Mouse (Mus musculus) embryonic facial prominence, embryonic 14.5 days (tissue): Measurements from ENCODE around the gene Cops4. TPM values are rescaled to one million over a fixed set of nuclear protein-coding genes. Genes with fewer than 3 reads are reported as not detected.

Source experiments
- ATAC-seq: fragments of 200-750 bp; cut with Nextera tagmentation; 2 replicates; pipeline ENCODE4 v1.8.0; 2017; ENCODE audit warnings: low read depth, moderate number of reproducible peaks, moderate TSS enrichment
- DNase-seq: peaks from one replicate; pipeline ENCODE4 v3.0.0-alpha.2; 2015; ENCODE audit warnings: low spot score
- H3K27ac ChIP-seq: fragments of 300-500 bp; sonication (generic); replicated peaks from 2 replicates; pipeline ENCODE4 v1.5.1; 2014; ENCODE audit warnings: low read depth, mild to moderate bottlenecking, low read length, moderate library complexity
- H3K27me3 ChIP-seq: fragments of 300-500 bp; sonication (generic); replicated peaks from 2 replicates; pipeline ENCODE4 v1.6.1; 2014; ENCODE audit warnings: low read length; ENCODE audit not compliant: control insufficient read depth, insufficient read depth
- H3K36me3 ChIP-seq: fragments of 300-500 bp; sonication (generic); 2 replicates; pipeline ENCODE4 v1.6.1; 2014; ENCODE audit warnings: low read length, mixed read lengths; ENCODE audit not compliant: control insufficient read depth, insufficient read depth
- H3K4me1 ChIP-seq: fragments of 300-500 bp; sonication (generic); 2 replicates; pipeline ENCODE4 v1.6.1; 2014; ENCODE audit warnings: antibody characterized with exemption, low read length; ENCODE audit not compliant: control insufficient read depth, insufficient read depth
- H3K4me2 ChIP-seq: fragments of 300-500 bp; sonication (generic); 2 replicates; pipeline ENCODE4 v1.6.1; 2014; ENCODE audit warnings: low read depth, mild to moderate bottlenecking, low read length, moderate library complexity, mixed read lengths
- H3K4me3 ChIP-seq: fragments of 300-500 bp; sonication (generic); 2 replicates; pipeline ENCODE4 v1.5.1; 2014; ENCODE audit warnings: low read depth, mild to moderate bottlenecking, low read length
- H3K9ac ChIP-seq: fragments of 300-500 bp; sonication (generic); 2 replicates; pipeline ENCODE4 v1.6.1; 2014; ENCODE audit warnings: low read depth, mild to moderate bottlenecking, low read length, moderate library complexity, mixed read lengths
- H3K9me3 ChIP-seq: fragments of 300-500 bp; sonication (generic); 2 replicates; pipeline ENCODE4 v1.6.1; 2016; ENCODE audit warnings: low read length; ENCODE audit not compliant: control insufficient read depth
- WGBS: fragments of 180-500 bp; shearing (Covaris S2); extraction: QIAGEN DNeasy Blood & Tissue Kit; methylation state at CpG from one replicate; pipeline ENCODE4 v1.1.7; 2014; 5-methylcytosine and 5-hydroxymethylcytosine counted together
- polyA plus RNA-seq: library from polyadenylated mRNA; unstranded; fragments of >200 nt; fragmentation: Nextera tagmentation; extraction: Ambion mirVana; gene quantifications from 2 replicates; pipeline ENCODE4 v1.2.1, GENCODE M21; 2014

Cops4 gene
- polyA plus RNA-seq, 1 experiment from 2014 or later = 178 TPM

DNA sequence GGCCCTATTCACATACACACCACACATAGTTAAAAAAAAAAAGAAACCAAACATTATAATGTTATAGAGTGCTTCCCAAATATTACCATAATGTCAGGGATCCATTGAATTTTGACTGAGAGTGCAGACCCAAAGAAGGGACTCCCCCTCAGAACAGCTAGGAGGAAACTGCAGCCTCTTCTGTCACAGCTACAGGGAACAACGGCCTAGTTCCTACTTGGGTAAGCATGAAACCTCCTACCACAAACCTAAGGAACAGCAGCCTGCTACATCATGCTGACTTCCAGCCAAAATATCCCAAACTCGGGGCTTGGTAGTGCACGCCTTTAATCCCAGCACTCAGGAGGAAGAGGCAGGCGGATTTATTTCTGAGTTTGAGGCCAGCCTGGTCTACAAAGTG is 31.2 kb downstream of the Cops4 start:
- no peak for ATAC-seq

DNA sequence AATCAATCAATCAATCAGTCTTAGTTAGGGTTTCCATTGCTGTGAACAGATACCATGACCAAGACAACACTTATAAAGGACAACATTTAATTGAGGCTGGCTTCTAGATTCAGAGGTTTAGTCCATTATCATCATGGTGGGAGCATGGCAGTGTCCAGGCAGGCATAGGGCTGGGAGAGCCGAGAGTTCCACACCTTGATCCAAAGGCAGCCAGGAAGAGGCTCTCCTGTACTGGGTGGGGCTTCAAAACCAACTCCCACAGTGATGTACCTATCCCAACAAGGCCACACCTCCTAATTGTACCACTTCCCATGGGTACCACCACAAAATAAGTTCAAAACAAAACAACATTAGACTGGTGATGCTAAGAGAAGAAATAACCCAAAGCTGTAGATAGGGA is 32.0 kb downstream of the Cops4 start:
- H3K9ac ChIP-seq = no peak overlapping the region
- H3K36me3 ChIP-seq = peaks cover 44% of the 10 kb centered on the region
- WGBS = 89% methylated on average over 1 of the region's 1 CpGs
- no peaks in the 10 kb centered on the region for H3K27me3 ChIP-seq
- H3K9me3 ChIP-seq = no peaks in the 10 kb centered on the region
- H3K4me2 ChIP-seq = no peak overlapping the region
- ATAC-seq (no peak), DNase-seq (no peak)
- H3K4me3 ChIP-seq = no peak overlapping the region
- H3K27ac ChIP-seq = no peak overlapping the region
- no peaks in the 10 kb centered on the region for H3K4me1 ChIP-seq

More for the DNA sequence above, 31.2 kb downstream of the Cops4 start:
- Histone ChIP-seq H3K27me3 (no peaks in the 10 kb centered on the region), H3K4me1 (no peaks in the 10 kb centered on the region), H3K4me2 (no peak overlapping the region), H3K9me3 (no peaks in the 10 kb centered on the region), H3K4me3 (no peak overlapping the region), H3K36me3 (peaks cover 52% of the 10 kb centered on the region), H3K9ac (no peak overlapping the region), H3K27ac (no peak overlapping the region)
- WGBS = 91% methylated on average over 4 of the region's 4 CpGs
- DNase-seq = no peak

DNA sequence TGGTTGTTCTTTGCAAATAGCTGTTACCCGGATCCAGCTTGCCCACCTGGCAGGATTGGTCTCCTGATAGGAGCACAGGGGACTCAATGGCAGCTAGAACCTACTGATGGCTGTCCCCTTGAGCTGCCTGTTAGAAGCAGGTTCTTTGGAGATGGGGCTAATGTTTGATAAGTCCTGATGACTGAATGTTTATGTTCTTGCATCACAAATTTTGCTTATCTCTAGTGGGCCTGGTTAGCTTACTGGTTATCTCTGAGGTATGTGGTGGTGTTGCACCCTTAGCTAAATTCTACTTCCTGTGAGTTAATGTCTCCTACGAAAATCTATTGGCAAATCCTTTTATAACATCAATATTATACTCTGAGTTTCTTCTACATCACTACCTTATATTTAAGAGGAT is 33.8 kb downstream of the Cops4 start:
- DNase-seq (no peak), ATAC-seq (no peak)
- WGBS = 63% methylated on average over 2 of the region's 2 CpGs
- H3K27me3 ChIP-seq = no peaks in the 10 kb centered on the region
- H3K9ac ChIP-seq = no peak overlapping the region
- no peak overlapping the region for H3K4me2 ChIP-seq
- no peak overlapping the region for H3K4me3 ChIP-seq
- no peaks in the 10 kb centered on the region for H3K4me1 ChIP-seq
- H3K36me3 ChIP-seq = peaks cover 26% of the 10 kb centered on the region
- H3K9me3 ChIP-seq = no peaks in the 10 kb centered on the region
- no peak overlapping the region for H3K27ac ChIP-seq

DNA sequence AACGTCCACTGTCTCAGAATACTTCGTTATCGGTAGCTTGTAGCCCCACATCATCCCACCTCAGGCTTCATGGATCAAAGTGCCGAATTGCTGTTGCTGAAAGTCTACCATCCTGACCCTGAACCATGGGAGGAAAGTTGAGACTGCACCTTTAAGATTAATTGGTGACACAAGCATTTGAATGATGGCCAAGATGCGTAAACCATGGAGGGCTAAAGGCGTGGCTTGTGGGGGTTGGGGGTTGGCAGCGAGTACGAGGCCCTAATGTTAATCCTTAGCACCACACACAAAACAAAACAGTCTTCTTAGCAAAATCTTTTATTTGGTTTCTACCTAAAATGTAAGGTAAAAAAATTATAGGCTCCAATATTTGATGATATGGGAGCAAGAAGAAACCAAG is 35.3 kb downstream of the Cops4 start:
- Histone ChIP-seq H3K9ac (no peak overlapping the region), H3K4me3 (no peak overlapping the region), H3K4me2 (no peak overlapping the region), H3K27ac (no peak overlapping the region), H3K36me3 (peaks cover 11% of the 10 kb centered on the region), H3K9me3 (no peaks in the 10 kb centered on the region), H3K27me3 (no peaks in the 10 kb centered on the region), H3K4me1 (no peaks in the 10 kb centered on the region)
- ATAC-seq = no peak
- no peak for DNase-seq
- WGBS = 63% methylated on average over 8 of the region's 8 CpGs

DNA sequence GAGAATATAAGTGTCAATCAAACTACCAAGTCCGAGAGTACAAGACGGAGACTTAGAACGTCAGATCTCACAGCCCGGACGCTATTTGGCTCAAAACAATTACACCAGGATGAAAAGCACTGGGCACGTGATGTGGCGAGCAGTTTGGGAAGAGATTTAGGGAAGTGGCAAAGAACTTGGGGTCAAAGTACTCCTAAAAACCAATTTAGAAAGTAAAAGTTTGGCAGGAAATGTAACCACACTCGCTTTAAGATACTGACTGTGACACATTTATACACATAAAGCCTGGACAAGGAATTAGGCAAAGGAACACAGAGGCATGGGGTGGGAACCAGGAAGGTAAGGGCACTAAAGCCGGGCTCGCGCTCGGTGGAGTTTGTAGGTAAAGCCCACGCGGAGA is 38.9 kb downstream of the Cops4 start:
- DNase-seq = no peak
- Histone ChIP-seq H3K4me3 (no peak overlapping the region), H3K4me1 (no peaks in the 10 kb centered on the region), H3K27ac (no peak overlapping the region), H3K27me3 (no peaks in the 10 kb centered on the region), H3K9me3 (no peaks in the 10 kb centered on the region), H3K9ac (no peak overlapping the region), H3K36me3 (no peaks in the 10 kb centered on the region), H3K4me2 (no peak overlapping the region)
- 84% methylated on average over 14 of the region's 14 CpGs for WGBS
- ATAC-seq = no peak

DNA sequence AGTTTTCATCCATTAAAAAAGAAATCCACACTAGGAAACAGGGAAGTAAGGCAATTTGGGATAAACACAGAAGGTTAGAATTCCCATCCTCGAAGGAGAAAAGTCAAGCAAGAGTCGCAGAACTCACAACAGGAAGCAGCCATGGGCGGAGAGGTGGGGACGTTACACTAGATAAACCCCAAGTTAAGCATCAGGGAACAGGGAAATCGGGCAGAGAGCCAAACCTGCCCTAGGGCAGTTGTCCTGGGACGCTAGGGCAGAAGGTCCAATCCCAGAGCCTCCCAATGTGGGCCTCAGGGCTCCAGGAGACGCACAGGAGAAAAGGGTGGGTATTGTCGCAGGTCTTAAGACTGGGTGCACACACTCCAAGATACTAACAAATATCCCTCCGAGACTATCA is 39.4 kb downstream of the Cops4 start:
- H3K4me3 ChIP-seq = no peak overlapping the region
- no peaks in the 10 kb centered on the region for H3K36me3 ChIP-seq
- no peak overlapping the region for H3K4me2 ChIP-seq
- 58% methylated on average over 9 of the region's 9 CpGs for WGBS
- no peak for ATAC-seq
- no peak for DNase-seq
- no peak overlapping the region for H3K27ac ChIP-seq
- H3K9me3 ChIP-seq = no peaks in the 10 kb centered on the region
- no peaks in the 10 kb centered on the region for H3K4me1 ChIP-seq
- H3K9ac ChIP-seq = no peak overlapping the region
- no peaks in the 10 kb centered on the region for H3K27me3 ChIP-seq

DNA sequence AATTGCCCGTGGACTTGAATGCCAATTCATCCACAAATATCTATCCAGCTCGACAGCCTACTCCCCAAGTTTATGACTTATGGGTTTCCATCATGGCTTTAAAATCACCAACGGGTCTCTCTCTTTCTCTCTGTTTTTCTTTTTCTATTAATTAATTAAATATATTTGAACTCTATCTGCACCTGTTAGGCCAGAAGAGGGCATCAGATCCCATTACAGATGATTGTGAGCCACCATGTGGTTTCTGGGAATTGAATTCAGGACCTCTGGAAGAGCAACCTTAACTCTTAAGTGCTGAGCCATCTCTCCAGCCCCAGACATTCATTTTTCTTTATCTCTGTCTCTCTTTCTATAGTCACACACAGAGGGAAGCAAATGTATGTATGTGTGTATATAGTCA is 40.7 kb downstream of the Cops4 start:
- no peak overlapping the region for H3K4me3 ChIP-seq
- WGBS = 79% methylated on average over 3 of the region's 3 CpGs
- no peak overlapping the region for H3K9ac ChIP-seq
- no peaks in the 10 kb centered on the region for H3K9me3 ChIP-seq
- no peaks in the 10 kb centered on the region for H3K36me3 ChIP-seq
- H3K4me1 ChIP-seq = no peaks in the 10 kb centered on the region
- H3K27ac ChIP-seq = no peak overlapping the region
- ATAC-seq (no peak), DNase-seq (no peak)
- H3K4me2 ChIP-seq = no peak overlapping the region
- H3K27me3 ChIP-seq = no peaks in the 10 kb centered on the region

DNA sequence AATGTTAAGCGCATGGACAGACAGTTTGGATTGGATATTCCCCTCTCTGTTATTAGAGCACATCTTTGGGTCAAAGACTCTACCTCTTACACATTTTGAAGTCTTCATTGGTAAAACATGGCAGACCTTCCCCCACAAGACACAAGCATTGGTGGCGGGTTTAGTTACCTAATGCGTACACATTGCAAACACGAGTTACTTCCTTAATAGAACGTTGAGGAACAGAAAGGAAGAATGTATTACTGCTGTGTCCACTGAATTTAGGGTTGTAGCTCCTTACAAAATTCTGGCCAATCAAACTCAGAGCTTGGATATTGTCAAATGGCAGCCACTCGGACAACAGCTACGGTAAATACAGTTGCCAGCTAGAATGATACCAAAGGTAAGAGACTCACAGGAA is 41.2 kb downstream of the Cops4 start:
- Histone ChIP-seq H3K4me1 (no peaks in the 10 kb centered on the region), H3K36me3 (no peaks in the 10 kb centered on the region), H3K4me3 (no peak overlapping the region), H3K4me2 (no peak overlapping the region), H3K27ac (no peak overlapping the region), H3K9ac (no peak overlapping the region), H3K27me3 (no peaks in the 10 kb centered on the region), H3K9me3 (no peaks in the 10 kb centered on the region)
- 94% methylated on average over 7 of the region's 7 CpGs for WGBS
- DNase-seq (no peak), ATAC-seq (no peak)

DNA sequence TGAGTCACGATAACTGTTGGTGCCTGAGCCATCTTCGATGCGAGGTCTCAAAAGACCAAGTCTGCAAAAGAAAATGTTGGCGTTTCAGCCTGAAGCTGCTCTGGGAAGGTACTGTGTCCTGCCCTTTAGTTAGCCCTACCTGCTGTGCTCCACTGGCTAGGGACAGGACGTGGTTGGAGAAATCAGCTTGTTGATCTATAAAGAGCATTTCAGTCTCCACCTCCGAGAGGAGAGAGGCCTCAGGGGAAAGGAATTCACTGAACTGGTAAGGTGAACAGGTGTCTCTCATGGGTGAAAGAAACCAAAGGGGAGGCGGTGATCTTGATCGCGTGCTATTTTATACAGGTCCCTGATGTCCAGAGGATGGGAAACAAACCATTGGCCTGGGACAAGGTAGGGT is 44.6 kb downstream of the Cops4 start:
- no peaks in the 10 kb centered on the region for H3K9me3 ChIP-seq

More for the DNA sequence above, 44.6 kb downstream of the Cops4 start:
- Histone ChIP-seq H3K36me3 (no peaks in the 10 kb centered on the region), H3K4me3 (no peak overlapping the region), H3K9ac (no peak overlapping the region), H3K27me3 (no peaks in the 10 kb centered on the region), H3K4me1 (no peaks in the 10 kb centered on the region), H3K4me2 (no peak overlapping the region), H3K27ac (no peak overlapping the region)
- DNase-seq (no peak), ATAC-seq (no peak)
- 77% methylated on average over 9 of the region's 9 CpGs for WGBS
